Mouse (Mus musculus) liver, adult 2 months (tissue): Measurements from ENCODE around the gene Card19.

Source experiments
- CTCF ChIP-seq: fragments of 200-500 bp; IDR thresholded peaks from 2 replicates; pipeline ENCODE4 v1.5.1; 2011; ENCODE audit warnings: low read depth, low read length, control low read depth
- POLR2A ChIP-seq: fragments of 200-500 bp; IDR thresholded peaks from 2 replicates; pipeline ENCODE4 v1.6.1; 2011; ENCODE audit warnings: low read length, control low read depth; ENCODE audit not compliant: insufficient read depth; ENCODE audit errors: extremely low read depth

GRCm38 (mm10) chr13:49181411-49181984 is 34.3 kb downstream of the Card19 start:
- TF ChIP-seq POLR2A, result no peak
- no peak for TF ChIP-seq CTCF
